Mouse (Mus musculus) liver, adult (tissue): ENCODE data around the gene Cxcl12.

ENCODE experiments used
- GATA4 ChIP-seq: IDR thresholded peaks from 2 replicates; pipeline ENCODE4 v1.6.1; 2014; ENCODE audit warnings: mild to moderate bottlenecking, low read length; ENCODE audit not compliant: insufficient replicate concordance

Cxcl12 gene

GRCm38 (mm10) chr6:117168321-117169011 is at the start of gene Cxcl12:
Cxcl12 (plus strand) TSS chr6:117168535.
- TF ChIP-seq GATA4: no peak

GRCm38 (mm10) chr6:117122074-117122473 is 46.3 kb upstream of the Cxcl12 start:
- TF ChIP-seq GATA4: no peak

- TF ChIP-seq GATA4: no peak
These were observed 42.0 kb upstream of the Cxcl12 start for GRCm38 (mm10) chr6:117126356-117126755.

GRCm38 (mm10) chr6:117129443-117129842 is 38.9 kb upstream of the Cxcl12 start:
- no peak for TF ChIP-seq GATA4

GRCm38 (mm10) chr6:117130680-117131111 is 37.6 kb upstream of the Cxcl12 start:
- TF ChIP-seq GATA4: no peak

GRCm38 (mm10) chr6:117134526-117134925 is 33.8 kb upstream of the Cxcl12 start:
- TF ChIP-seq GATA4: no peak

GRCm38 (mm10) chr6:117137735-117138134 is 30.6 kb upstream of the Cxcl12 start:
- no peak for TF ChIP-seq GATA4

- no peak for TF ChIP-seq GATA4
These were observed 27.4 kb upstream of the Cxcl12 start for GRCm38 (mm10) chr6:117140907-117141306.

GRCm38 (mm10) chr6:117146951-117147350 is 21.4 kb upstream of the Cxcl12 start:
- no peak for TF ChIP-seq GATA4

GRCm38 (mm10) chr6:117151484-117152149 is 16.7 kb upstream of the Cxcl12 start:
- TF ChIP-seq GATA4: no peak

- TF ChIP-seq GATA4: no peak
These were observed 15.3 kb upstream of the Cxcl12 start for GRCm38 (mm10) chr6:117153046-117153445.

- TF ChIP-seq GATA4: no peak
These were observed 11.5 kb upstream of the Cxcl12 start for GRCm38 (mm10) chr6:117156846-117157245.

- TF ChIP-seq GATA4: no peak
These were observed 8.3 kb upstream of the Cxcl12 start for GRCm38 (mm10) chr6:117159710-117160690.

GRCm38 (mm10) chr6:117163486-117163885 is 4.8 kb upstream of the Cxcl12 start:
- TF ChIP-seq GATA4: no peak
